Mouse (Mus musculus) limb, embryonic 12.5 days (tissue): ENCODE data around the gene Akr1cl. TPM values are rescaled to one million over a fixed set of nuclear protein-coding genes. Genes with fewer than 3 reads are reported as not detected.
"Not testable (repeated sequence)": the region's sequence is repeated elsewhere in the genome, so short reads cannot be mapped to it uniquely, and the experiment has no call there.

Source experiments
- ATAC-seq: fragments of 200-750 bp; cut with Nextera tagmentation; 2 replicates; pipeline ENCODE4 v1.8.0; 2017; ENCODE audit warnings: low read depth, moderate TSS enrichment; ENCODE audit not compliant: insufficient number of reproducible peaks, insufficient read depth, low FRiP score, low TSS enrichment
- H3K27ac ChIP-seq: fragments of 300-500 bp; sonication (generic); 2 replicates; pipeline ENCODE4 v1.5.1; 2016; ENCODE audit warnings: mild to moderate bottlenecking, moderate library complexity
- H3K27me3 ChIP-seq: fragments of 300-500 bp; sonication (generic); 2 replicates; pipeline ENCODE4 v1.6.1; 2016; ENCODE audit warnings: mild to moderate bottlenecking, moderate library complexity
- H3K36me3 ChIP-seq: fragments of 300-500 bp; sonication (generic); 2 replicates; pipeline ENCODE4 v1.6.1; 2016; ENCODE audit warnings: mild to moderate bottlenecking, moderate library complexity
- H3K4me1 ChIP-seq: fragments of 300-500 bp; sonication (generic); replicated peaks from 2 replicates; pipeline ENCODE4 v1.6.1; 2016
- H3K4me2 ChIP-seq: fragments of 300-500 bp; sonication (generic); 2 replicates; pipeline ENCODE4 v1.6.1; 2016; ENCODE audit warnings: mild to moderate bottlenecking, moderate library complexity
- H3K4me3 ChIP-seq: fragments of 300-500 bp; sonication (generic); replicated peaks from 2 replicates; pipeline ENCODE4 v1.5.1; 2016; ENCODE audit warnings: mild to moderate bottlenecking
- H3K9ac ChIP-seq: fragments of 300-500 bp; sonication (generic); replicated peaks from 2 replicates; pipeline ENCODE4 v1.6.1; 2016; ENCODE audit warnings: mild to moderate bottlenecking, moderate library complexity
- H3K9me3 ChIP-seq: fragments of 300-500 bp; sonication (generic); 2 replicates; pipeline ENCODE4 v1.6.1; 2016; ENCODE audit warnings: mild to moderate bottlenecking, moderate library complexity
- WGBS: fragments of 180-500 bp; shearing (Covaris S2); methylation state at CpG from one replicate; pipeline ENCODE4 v1.1.7; 2016; 5-methylcytosine and 5-hydroxymethylcytosine counted together
- polyA plus RNA-seq: library from polyadenylated mRNA; unstranded; fragments of >200 nt; fragmentation: Nextera tagmentation; extraction: Ambion mirVana; gene quantifications from 2 replicates; pipeline ENCODE4 v1.2.1, GENCODE M21; 2016

Gene Akr1cl
- 0.18 TPM in 1 of 2 replicates, not detected in the other for polyA plus RNA-seq

DNA sequence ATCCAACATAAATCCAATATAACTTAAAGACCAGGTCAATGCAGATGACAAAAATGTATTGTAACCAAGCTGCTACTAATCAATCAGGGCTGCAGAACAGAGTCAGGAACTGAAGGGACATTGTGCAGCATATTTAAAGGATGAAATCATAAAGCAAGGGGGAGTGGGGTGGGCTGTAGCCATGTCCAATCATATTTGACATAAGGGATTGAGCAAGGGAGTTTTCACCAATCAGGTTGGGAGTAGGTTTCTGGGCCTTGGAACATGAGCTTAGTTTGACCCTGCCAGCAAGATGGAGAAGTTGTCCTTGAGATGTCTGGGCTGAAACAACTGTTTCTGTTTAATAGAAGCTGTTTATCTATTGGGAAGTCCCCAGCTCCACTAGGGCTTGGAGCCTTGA lies at the start of gene Akr1cl:
Gene Akr1cl (minus strand): TSS at position 119 of the 400 bp plus-strand sequence.
- Histone ChIP-seq H3K36me3 (no peaks in the 10 kb centered on the region), H3K27ac (no peak within 1 kb of the TSS), H3K9ac (no peak within 1 kb of the TSS), H3K4me2 (no peak within 1 kb of the TSS), H3K4me1 (peaks cover 11% of the 10 kb centered on the region; the same call in 1 of the 2 replicates), H3K4me3 (no peak within 1 kb of the TSS), H3K27me3 (no peaks in the 10 kb centered on the region), H3K9me3 (no peaks in the 10 kb centered on the region; the same call in 1 of the 2 replicates)
- ATAC-seq, result no peak

DNA sequence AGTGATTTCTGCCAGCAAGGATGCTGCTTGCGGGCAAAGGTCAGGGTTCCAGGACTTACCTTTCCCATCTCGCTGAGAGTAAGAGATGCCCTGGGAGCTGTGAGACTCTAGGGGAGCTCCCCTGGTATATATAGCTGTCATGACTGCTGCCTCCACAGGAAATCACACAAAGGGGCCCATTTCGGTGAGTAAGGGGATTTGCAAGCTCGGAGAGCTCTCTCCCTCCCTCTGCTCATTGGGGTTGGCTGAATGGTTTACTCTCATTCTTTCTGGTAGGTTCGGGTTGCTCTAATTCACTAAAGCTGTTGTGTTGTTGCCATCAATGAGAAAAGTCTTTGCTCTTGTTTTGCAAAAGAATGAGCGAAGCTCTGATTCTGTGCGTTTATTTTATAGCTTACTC lies 49.6 kb upstream of the Akr1cl start, which contains the start of gene Crygb:
Gene Crygb (minus strand): TSS at position 101 of the 400 bp plus-strand sequence.
- H3K9ac ChIP-seq, result 0 out of 2 replicates have a peak within 1 kb of the TSS, but pooled peaks have one; percentile 31
- WGBS, result 31% methylated on average over 7 of the region's 7 CpGs
- 0 out of 2 replicates have a peak, but pooled peaks cover 3% of the 10 kb centered on the region for H3K27me3 ChIP-seq
- H3K4me2 ChIP-seq, result peak within 1 kb of the TSS; percentile 28
- H3K27ac ChIP-seq, result no peak within 1 kb of the TSS
- H3K9me3 ChIP-seq, result no peaks in the 10 kb centered on the region
- no peak within 1 kb of the TSS for H3K4me3 ChIP-seq
- no peaks in the 10 kb centered on the region for H3K36me3 ChIP-seq
- peaks cover 5% of the 10 kb centered on the region; the same call in 1 of the 2 replicates for H3K4me1 ChIP-seq
- no peak for ATAC-seq

DNA sequence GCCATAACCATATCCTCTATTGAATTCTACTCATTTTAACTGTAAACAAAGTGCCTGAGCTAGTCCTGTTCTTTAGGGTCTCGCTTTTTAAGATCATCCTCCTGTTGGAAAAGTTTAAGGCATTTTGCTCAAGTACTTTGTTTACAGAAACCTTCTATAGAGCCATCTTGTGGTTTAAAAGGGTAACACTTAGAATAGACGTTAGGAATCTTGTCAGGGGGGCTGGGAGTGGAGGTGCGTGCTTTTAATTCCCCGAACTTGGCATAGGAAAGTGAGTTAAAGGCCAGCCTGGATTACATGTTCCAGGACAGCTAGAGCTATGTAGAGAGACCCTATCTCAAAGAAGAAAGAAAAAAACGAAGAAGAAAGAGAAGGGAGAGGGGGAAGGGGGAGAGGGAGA lies 43.0 kb upstream of the Akr1cl start:
- Histone ChIP-seq H3K36me3 (no peaks in the 10 kb centered on the region), H3K9ac (no peak overlapping the region), H3K4me3 (no peak overlapping the region), H3K4me1 (no peaks in the 10 kb centered on the region), H3K4me2 (no peak overlapping the region), H3K9me3 (no peaks in the 10 kb centered on the region), H3K27ac (no peak overlapping the region), H3K27me3 (no peaks in the 10 kb centered on the region)
- WGBS, result 23% methylated on average over 5 of the region's 5 CpGs
- ATAC-seq, result no peak

DNA sequence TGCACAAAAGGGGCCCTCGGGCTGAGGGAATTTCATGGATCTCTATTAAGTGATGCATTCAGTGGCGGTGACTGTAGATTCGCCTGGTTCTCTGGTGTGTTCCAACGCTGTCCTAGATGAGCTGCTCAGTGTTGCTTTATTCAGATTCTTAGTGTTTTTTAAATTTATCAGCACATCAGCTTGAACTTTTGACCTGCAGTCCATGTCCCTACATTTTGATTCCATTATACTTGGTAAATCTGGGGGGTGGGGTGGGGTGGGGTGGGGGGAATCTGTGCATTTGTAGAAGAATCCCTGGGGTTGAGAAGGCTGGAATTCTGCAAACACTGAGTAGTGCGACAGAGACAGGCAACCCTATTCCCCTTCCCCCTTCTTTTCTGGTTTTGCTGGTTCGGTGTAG lies 41.0 kb upstream of the Akr1cl start, which contains the start of gene Crygc:
Gene Crygc (minus strand): TSS at position 101 of the 400 bp plus-strand sequence.
- no peaks in the 10 kb centered on the region for H3K4me1 ChIP-seq
- no peak within 1 kb of the TSS for H3K4me3 ChIP-seq
- H3K27me3 ChIP-seq, result no peaks in the 10 kb centered on the region
- no peaks in the 10 kb centered on the region for H3K36me3 ChIP-seq
- 73% methylated on average over 6 of the region's 6 CpGs for WGBS
- no peak within 1 kb of the TSS for H3K27ac ChIP-seq
- ATAC-seq, result no peak
- no peaks in the 10 kb centered on the region for H3K9me3 ChIP-seq
- H3K9ac ChIP-seq, result no peak within 1 kb of the TSS
- no peak within 1 kb of the TSS for H3K4me2 ChIP-seq

DNA sequence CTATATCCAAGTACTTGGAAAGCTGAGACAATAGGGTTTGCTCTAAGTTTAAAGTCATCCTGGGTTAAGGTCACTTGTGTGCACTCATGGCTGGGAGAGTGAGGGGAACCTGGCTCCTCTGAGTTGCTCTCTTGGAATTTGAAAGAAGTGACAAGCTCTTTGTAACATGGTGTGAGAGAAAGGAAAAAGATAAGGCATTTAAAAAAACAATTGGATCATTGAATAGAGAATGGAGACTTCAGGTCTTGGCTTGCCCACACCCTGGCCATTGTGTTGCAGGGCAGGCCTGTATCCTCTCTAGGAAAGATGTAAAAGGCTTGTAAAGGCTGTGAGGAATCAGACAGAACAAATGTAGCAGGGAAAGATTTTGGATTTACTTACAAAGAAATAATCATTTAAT lies 35.3 kb upstream of the Akr1cl start:
- H3K4me1 ChIP-seq, result no peaks in the 10 kb centered on the region
- H3K27me3 ChIP-seq, result no peaks in the 10 kb centered on the region
- H3K4me2 ChIP-seq, result no peak overlapping the region
- ATAC-seq, result no peak
- no peaks in the 10 kb centered on the region for H3K36me3 ChIP-seq
- H3K9ac ChIP-seq, result no peak overlapping the region
- H3K27ac ChIP-seq, result no peak overlapping the region
- no peaks in the 10 kb centered on the region for H3K9me3 ChIP-seq
- H3K4me3 ChIP-seq, result no peak overlapping the region

DNA sequence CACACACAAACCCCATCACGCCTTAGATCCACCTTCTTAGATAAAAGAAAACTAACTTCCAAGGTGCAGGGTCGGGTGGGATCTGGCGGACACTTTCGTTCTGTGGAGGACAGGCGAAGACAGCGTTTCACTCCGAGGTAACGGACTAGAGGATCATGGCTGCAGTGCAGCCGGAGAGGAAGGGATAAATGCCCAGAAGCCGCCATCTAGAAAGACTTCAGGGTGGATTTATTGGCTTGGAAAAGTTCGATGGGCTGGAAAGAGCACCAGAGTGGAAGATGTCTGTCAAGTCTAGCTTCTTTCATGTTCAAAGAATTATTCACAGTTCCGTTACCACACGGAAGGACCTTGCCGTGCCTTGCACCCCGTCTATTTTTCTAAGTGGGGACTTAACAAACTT lies 31.6 kb upstream of the Akr1cl start:
- WGBS, result 90% methylated on average over 15 of the region's 15 CpGs

GRCm38 (mm10) chr1:65063352-65063751 lies 30.8 kb upstream of the Akr1cl start, which contains the start of gene Crygd:
Gene Crygd, minus strand, starts transcription at chr1:65063452.
- Histone ChIP-seq H3K36me3 (no peaks in the 10 kb centered on the region), H3K9me3 (no peaks in the 10 kb centered on the region), H3K27me3 (no peaks in the 10 kb centered on the region), H3K4me1 (0 out of 2 replicates have a peak, but pooled peaks cover 3% of the 10 kb centered on the region), H3K9ac (no peak within 1 kb of the TSS), H3K4me3 (no peak within 1 kb of the TSS), H3K4me2 (no peak within 1 kb of the TSS), H3K27ac (no peak within 1 kb of the TSS)
- no peak for ATAC-seq
- 88% methylated on average over 8 of the region's 8 CpGs for WGBS

More for the DNA sequence above, 31.6 kb upstream of the Akr1cl start:
- H3K4me2 ChIP-seq, result no peak overlapping the region
- H3K27me3 ChIP-seq, result no peaks in the 10 kb centered on the region
- H3K27ac ChIP-seq, result no peak overlapping the region
- ATAC-seq, result no peak
- H3K36me3 ChIP-seq, result no peaks in the 10 kb centered on the region
- H3K4me3 ChIP-seq, result no peak overlapping the region
- H3K4me1 ChIP-seq, result 0 out of 2 replicates have a peak, but pooled peaks cover 3% of the 10 kb centered on the region
- H3K9me3 ChIP-seq, result no peaks in the 10 kb centered on the region
- H3K9ac ChIP-seq, result no peak overlapping the region

DNA sequence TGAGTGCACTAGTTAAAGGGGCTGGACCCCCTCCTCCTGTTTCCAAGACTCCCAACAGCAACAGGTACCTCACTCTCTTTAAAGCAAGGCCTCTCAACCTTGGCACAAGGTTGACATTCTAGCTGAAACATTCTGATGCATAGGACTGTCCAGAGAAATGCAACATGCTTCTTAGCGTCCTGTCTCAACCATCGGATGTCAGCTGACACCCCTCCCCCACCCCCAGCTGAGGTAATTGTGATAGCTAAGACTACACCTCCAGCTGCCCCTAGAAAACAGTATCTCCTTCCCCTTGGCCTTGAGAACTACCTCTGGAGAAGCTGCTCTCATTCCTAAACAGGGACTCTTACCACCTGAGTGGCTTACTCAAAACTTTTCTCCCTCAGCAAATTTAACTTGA lies 19.6 kb upstream of the Akr1cl start:
- Histone ChIP-seq H3K9ac (no peak overlapping the region), H3K4me2 (no peak overlapping the region), H3K4me1 (no peaks in the 10 kb centered on the region), H3K4me3 (no peak overlapping the region), H3K27ac (no peak overlapping the region), H3K27me3 (no peaks in the 10 kb centered on the region), H3K36me3 (no peaks in the 10 kb centered on the region), H3K9me3 (no peaks in the 10 kb centered on the region)
- 19% methylated on average over 2 of the region's 2 CpGs for WGBS
- ATAC-seq, result no peak

DNA sequence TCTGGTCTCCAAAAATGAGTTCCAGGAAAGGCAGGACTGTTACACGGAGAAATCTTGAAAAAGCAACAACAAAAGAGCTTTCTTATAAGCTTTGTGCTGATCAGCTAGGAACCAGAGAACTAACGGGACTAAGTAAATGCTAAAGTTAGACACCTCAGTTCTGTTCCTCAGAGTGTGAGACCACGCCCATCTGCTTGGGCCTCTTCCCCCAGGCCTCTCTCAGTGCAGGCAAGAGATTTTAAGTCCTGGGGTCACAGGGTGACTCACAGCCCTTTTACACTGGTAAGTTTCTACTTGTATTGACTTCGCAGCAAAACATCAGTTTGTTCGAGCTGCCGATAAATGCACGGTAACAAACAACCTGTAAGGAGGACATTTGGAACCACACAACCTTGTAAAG lies 19.1 kb upstream of the Akr1cl start:
- H3K27me3 ChIP-seq, result no peaks in the 10 kb centered on the region
- H3K36me3 ChIP-seq, result no peaks in the 10 kb centered on the region
- H3K9me3 ChIP-seq, result no peaks in the 10 kb centered on the region
- H3K9ac ChIP-seq, result no peak overlapping the region
- H3K4me1 ChIP-seq, result no peaks in the 10 kb centered on the region
- H3K27ac ChIP-seq, result no peak overlapping the region
- ATAC-seq, result no peak
- no peak overlapping the region for H3K4me3 ChIP-seq
- H3K4me2 ChIP-seq, result no peak overlapping the region
- WGBS, result 60% methylated on average over 7 of the region's 7 CpGs

GRCm38 (mm10) chr1:65050952-65051351 lies 18.4 kb upstream of the Akr1cl start, which contains the start of gene Cryge:
Gene Cryge, minus strand, starts transcription at chr1:65051149.
- not testable (repeated sequence) for H3K9ac ChIP-seq, H3K27me3 ChIP-seq, H3K4me3 ChIP-seq, H3K4me2 ChIP-seq, H3K27ac ChIP-seq, ATAC-seq, H3K36me3 ChIP-seq, H3K9me3 ChIP-seq, H3K4me1 ChIP-seq
- 81% methylated on average over 12 of the region's 12 CpGs for WGBS

- 58% methylated on average over 12 of the region's 12 CpGs for WGBS
- H3K4me2 ChIP-seq, result no peak overlapping the region
- H3K27me3 ChIP-seq, result no peaks in the 10 kb centered on the region
- no peaks in the 10 kb centered on the region for H3K9me3 ChIP-seq
- no peaks in the 10 kb centered on the region for H3K36me3 ChIP-seq
- ATAC-seq, result no peak
- no peak overlapping the region for H3K4me3 ChIP-seq
- H3K9ac ChIP-seq, result no peak overlapping the region
- H3K27ac ChIP-seq, result no peak overlapping the region
- H3K4me1 ChIP-seq, result no peaks in the 10 kb centered on the region
These were observed 16.2 kb upstream of the Akr1cl start for GRCm38 (mm10) chr1:65048781-65049180.
